Mouse (Mus musculus) left cerebral cortex, adult 11 months (tissue): ENCODE measurements around the gene Msln.

Source experiments
- DNase-seq: peaks from one replicate; pipeline ENCODE4 v3.0.0; 2022; ENCODE audit warnings: low spot score

Gene Msln

GRCm38 (mm10) chr17:25723470-25723869 is 30.7 kb downstream of the Msln start:
- DNase-seq, result no peak

GRCm38 (mm10) chr17:25721476-25721875 is 32.7 kb downstream of the Msln start:
- DNase-seq, result no peak

GRCm38 (mm10) chr17:25717691-25718090 is 36.5 kb downstream of the Msln start:
- no peak for DNase-seq

GRCm38 (mm10) chr17:25716711-25717637 is 37.2 kb downstream of the Msln start, which contains the start of gene Gng13:
Gng13 (plus strand) TSS chr17:25717171.
- DNase-seq, result no peak

GRCm38 (mm10) chr17:25716130-25716529 is 38.0 kb downstream of the Msln start:
- no peak for DNase-seq

GRCm38 (mm10) chr17:25715627-25716026 is 38.6 kb downstream of the Msln start:
- DNase-seq, result no peak

- no peak for DNase-seq
Measured at GRCm38 (mm10) chr17:25711136-25711535, 43.0 kb downstream of the Msln start.

- no peak for DNase-seq
Measured at GRCm38 (mm10) chr17:25709994-25710393, 44.2 kb downstream of the Msln start.

- no peak for DNase-seq
Measured at GRCm38 (mm10) chr17:25700863-25701496, 53.2 kb downstream of the Msln start.
